Mouse (Mus musculus): ENCODE results near the gene Aurkaip1.

DNA sequence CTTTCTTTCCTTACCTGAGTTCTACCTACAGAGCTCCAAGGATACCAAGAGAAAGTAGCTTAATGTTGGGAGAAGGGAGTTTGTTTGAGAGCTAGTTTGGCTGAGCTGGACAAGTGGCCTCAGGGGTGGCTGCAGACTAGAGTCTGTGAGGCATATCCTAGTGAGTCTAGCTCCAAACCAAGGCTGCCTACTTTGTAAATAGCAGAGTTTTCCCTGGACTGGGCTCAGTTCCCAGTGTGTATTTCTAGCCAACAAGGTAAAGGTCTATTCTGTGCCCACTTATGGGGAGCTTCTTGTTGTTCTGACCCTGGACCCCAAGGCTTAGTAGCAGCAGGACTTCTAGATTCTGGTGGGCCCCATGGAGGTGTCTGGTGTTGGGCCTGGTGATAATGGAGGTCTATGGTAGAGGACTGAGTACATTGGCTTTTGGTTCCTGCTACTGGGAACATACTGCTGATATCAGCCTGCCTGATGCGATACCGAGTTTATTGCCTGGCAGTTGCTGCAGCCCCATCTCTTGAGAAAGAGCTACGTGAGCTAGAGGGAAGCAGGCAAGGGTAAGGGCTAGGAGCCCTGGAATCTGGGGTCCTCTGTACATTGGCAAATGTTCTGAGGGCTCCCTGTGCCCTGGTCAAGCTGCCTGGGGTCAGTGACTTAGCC is 18.9 kb downstream of the Aurkaip1 start:
- TF ChIP-seq CTCF (IDR thresholded peaks at IDR 0.05; ENCODE audit: extremely low read depth, insufficient read length, insufficient replicate concordance, low read depth, low read length) (no peak), POLR2A (IDR thresholded peaks at IDR 0.05; ENCODE audit: low read depth, low read length) (no peak)
